Mouse (Mus musculus): ENCODE results near the gene Six2. TPM values are rescaled to one million over a fixed set of nuclear protein-coding genes. Genes with fewer than 3 reads are reported as not detected.

Six2 gene
- polyA plus RNA-seq, 1 experiment from 2014 or later = 0.05 TPM

DNA sequence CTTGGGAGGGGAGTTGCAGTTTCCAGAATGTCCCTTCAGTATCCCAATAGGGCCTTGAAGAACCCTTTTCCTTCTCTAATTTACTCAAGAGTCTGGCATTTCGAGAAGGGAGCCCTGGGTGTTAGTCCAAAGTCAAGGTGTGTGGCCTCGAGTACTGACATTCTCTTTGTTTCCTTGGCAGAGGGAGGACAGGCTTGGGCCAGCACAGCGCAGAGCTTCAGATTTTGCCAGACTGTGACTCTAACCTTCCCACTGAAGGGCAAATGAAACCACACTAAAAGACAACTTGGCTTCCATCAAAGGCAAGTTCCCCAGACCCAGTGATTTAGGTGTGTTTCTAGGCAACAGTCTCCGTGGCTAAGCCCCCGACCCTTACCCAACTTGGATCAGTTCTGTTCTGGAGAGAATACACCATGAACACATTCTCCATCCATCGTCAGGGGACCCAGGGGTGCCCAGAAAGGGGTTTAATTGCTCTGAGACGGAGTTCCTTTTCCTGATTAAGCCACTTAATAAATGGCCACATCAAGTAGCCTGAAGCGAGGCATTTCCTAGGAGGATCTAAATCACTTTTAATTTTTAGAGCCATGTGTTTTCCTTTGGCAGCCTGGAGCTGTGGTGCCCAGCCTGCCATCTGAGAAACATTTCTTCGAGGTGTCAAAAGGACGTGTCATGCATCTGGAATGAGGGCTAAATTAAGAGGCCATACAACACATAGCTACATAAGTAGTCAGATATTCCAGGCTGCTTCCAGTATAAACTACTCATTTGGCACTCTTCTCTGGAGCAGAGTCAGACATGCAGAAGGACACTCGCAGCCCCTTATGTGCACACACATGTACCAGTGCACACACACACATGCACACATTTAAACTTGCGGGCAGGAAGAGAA, 16.5 kb upstream of the Six2 start:
- no peak for TF ChIP-seq CTCF (IDR thresholded peaks at IDR 0.05; ENCODE audit: low read depth)
- Histone ChIP-seq H3K9ac (ENCODE audit: low read depth, low read length) (no peak overlapping the region), H3K36me3 (ENCODE audit: control insufficient read depth, insufficient read depth) (no peaks in the 10 kb centered on the region), H3K27ac (ENCODE audit: low read depth, low read length) (no peak overlapping the region), H3K4me2 (replicated peaks; ENCODE audit: low read depth) (no peak overlapping the region), H3K9me3 (ENCODE audit: control insufficient read depth) (no peaks in the 10 kb centered on the region), H3K4me1 (replicated peaks; ENCODE audit: control insufficient read depth, insufficient read depth, low read length) (no peaks in the 10 kb centered on the region), H3K4me3 (ENCODE audit: low read depth, low read length) (no peak overlapping the region), H3K27me3 (replicated peaks; ENCODE audit: control insufficient read depth, insufficient read depth, low read length) (no peaks in the 10 kb centered on the region)
- no peak for ATAC-seq
- 69% methylated on average over 12 of the region's 12 CpGs for WGBS

DNA sequence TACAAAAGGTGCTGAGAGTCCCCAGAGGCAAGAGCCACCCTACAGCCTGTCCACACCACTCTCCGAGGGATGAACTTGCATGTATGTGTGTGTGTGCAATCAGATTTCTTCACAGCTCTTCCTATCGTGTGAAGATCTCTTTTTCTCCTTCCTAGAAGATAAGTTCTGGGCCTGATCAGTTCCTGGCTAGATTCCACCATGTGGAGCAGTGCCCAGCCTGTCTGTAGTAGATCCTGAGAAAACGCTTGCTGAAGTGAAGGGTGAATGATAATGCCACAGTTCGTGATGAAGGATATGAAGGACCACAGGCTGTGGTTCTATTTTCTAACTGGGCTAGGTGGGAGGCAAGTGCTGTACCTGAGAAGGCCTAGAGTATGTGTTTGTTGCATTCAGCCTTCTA, 12.0 kb upstream of the Six2 start:
- no peak overlapping the region for H3K27ac ChIP-seq (ENCODE audit: low read depth, low read length)
- no peak for ATAC-seq
- no peak for TF ChIP-seq CTCF (IDR thresholded peaks at IDR 0.05; ENCODE audit: low read depth)
- no peak overlapping the region for H3K4me3 ChIP-seq (ENCODE audit: low read depth, low read length)
- no peak overlapping the region for H3K4me2 ChIP-seq (replicated peaks; ENCODE audit: low read depth)
- peaks cover 22% of the 10 kb centered on the region for H3K27me3 ChIP-seq (replicated peaks; ENCODE audit: control insufficient read depth, insufficient read depth, low read length)
- 62% methylated on average over 4 of the region's 4 CpGs for WGBS
- no peak overlapping the region for H3K9ac ChIP-seq (ENCODE audit: low read depth, low read length)
- H3K36me3 ChIP-seq (ENCODE audit: control insufficient read depth, insufficient read depth) = no peaks in the 10 kb centered on the region
- H3K9me3 ChIP-seq (ENCODE audit: control insufficient read depth) = no peaks in the 10 kb centered on the region
- H3K4me1 ChIP-seq (replicated peaks; ENCODE audit: control insufficient read depth, insufficient read depth, low read length) = no peaks in the 10 kb centered on the region

DNA sequence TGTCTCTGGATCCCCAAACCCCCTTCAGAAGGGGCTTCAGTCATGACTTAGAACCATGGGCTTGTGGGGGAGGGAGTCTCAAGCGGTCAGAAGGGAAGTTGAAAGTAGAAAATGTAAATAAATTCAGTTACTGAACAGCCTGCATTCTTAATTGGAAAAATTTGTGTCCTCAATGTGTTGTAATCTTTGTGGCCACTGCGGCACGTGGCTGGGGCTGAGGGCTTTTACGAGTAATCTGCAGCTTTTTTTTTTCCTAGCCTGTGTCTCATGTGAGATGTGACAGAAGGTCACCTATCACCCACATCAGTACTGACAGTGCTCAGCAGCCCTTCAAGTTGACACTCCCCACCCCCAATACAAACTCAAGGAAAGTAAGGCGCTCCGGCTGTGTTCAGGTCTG, 10.6 kb upstream of the Six2 start:
- Histone ChIP-seq H3K9me3 (ENCODE audit: control insufficient read depth) (no peaks in the 10 kb centered on the region), H3K27me3 (replicated peaks; ENCODE audit: control insufficient read depth, insufficient read depth, low read length) (peaks cover 35% of the 10 kb centered on the region), H3K27ac (ENCODE audit: low read depth, low read length) (no peak overlapping the region), H3K4me1 (replicated peaks; ENCODE audit: control insufficient read depth, insufficient read depth, low read length) (no peaks in the 10 kb centered on the region), H3K4me3 (ENCODE audit: low read depth, low read length) (no peak overlapping the region), H3K4me2 (replicated peaks; ENCODE audit: low read depth) (no peak overlapping the region), H3K36me3 (ENCODE audit: control insufficient read depth, insufficient read depth) (no peaks in the 10 kb centered on the region), H3K9ac (ENCODE audit: low read depth, low read length) (no peak overlapping the region)
- TF ChIP-seq CTCF (IDR thresholded peaks at IDR 0.05; ENCODE audit: low read depth) = no peak
- no peak for ATAC-seq
- WGBS = 54% methylated on average over 6 of the region's 6 CpGs

DNA sequence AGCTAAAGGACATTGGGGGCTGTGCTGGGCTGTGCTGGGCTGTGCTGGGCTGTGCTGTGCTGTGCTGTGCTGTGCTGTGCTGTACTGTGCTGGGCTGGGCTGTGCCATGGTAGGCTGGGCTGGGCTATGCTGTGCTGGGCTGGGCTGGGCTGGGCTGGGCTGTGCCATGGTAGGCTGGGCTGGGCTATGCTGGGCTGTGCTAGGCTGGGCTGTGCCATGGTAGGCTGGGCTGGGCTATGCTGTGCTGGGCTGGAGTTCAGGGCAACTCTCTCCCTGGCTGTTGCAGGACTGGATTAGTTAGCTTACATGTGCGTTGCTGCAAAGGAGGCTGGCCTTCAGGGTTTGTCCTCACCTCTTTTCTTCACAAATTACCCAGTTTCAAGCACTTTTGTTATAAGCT, 9.9 kb upstream of the Six2 start:
- WGBS = 92% methylated on average over 1 of the region's 1 CpGs

DNA sequence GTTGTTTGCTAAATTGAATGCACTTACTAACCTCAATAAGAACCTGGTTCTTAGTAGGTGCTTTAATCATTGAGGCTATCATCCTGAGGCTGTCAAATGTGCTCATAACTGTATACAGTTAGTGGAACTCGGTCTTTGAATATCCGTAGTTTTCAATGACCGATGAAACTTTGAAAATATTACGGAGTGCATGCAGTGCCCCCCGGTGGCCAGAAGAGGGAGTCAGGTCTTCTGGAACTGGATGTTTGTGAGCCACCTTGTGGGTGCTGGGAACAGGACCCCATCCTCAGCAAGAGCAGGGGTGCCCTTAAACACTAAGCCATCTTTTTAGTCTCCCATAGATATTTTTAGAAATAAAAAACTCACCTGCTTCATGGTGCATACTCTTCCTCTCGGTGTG, 6.4 kb upstream of the Six2 start:
- H3K4me2 ChIP-seq (replicated peaks; ENCODE audit: low read depth) = no peak overlapping the region
- no peaks in the 10 kb centered on the region for H3K4me1 ChIP-seq (replicated peaks; ENCODE audit: control insufficient read depth, insufficient read depth, low read length)
- no peak overlapping the region for H3K27ac ChIP-seq (ENCODE audit: low read depth, low read length)
- no peak for ATAC-seq
- H3K27me3 ChIP-seq (replicated peaks; ENCODE audit: control insufficient read depth, insufficient read depth, low read length) = peaks cover 77% of the 10 kb centered on the region
- no peaks in the 10 kb centered on the region for H3K9me3 ChIP-seq (ENCODE audit: control insufficient read depth)
- H3K36me3 ChIP-seq (ENCODE audit: control insufficient read depth, insufficient read depth) = no peaks in the 10 kb centered on the region
- 86% methylated on average over 6 of the region's 6 CpGs for WGBS
- H3K9ac ChIP-seq (ENCODE audit: low read depth, low read length) = no peak overlapping the region
- TF ChIP-seq CTCF (IDR thresholded peaks at IDR 0.05; ENCODE audit: low read depth) = peak; percentile 45
- H3K4me3 ChIP-seq (ENCODE audit: low read depth, low read length) = no peak overlapping the region

More for the DNA sequence above, 9.9 kb upstream of the Six2 start:
- Histone ChIP-seq H3K27ac (ENCODE audit: low read depth, low read length) (no peak overlapping the region), H3K4me2 (replicated peaks; ENCODE audit: low read depth) (no peak overlapping the region), H3K9me3 (ENCODE audit: control insufficient read depth) (no peaks in the 10 kb centered on the region), H3K4me3 (ENCODE audit: low read depth, low read length) (no peak overlapping the region), H3K9ac (ENCODE audit: low read depth, low read length) (no peak overlapping the region), H3K4me1 (replicated peaks; ENCODE audit: control insufficient read depth, insufficient read depth, low read length) (no peaks in the 10 kb centered on the region), H3K36me3 (ENCODE audit: control insufficient read depth, insufficient read depth) (no peaks in the 10 kb centered on the region), H3K27me3 (replicated peaks; ENCODE audit: control insufficient read depth, insufficient read depth, low read length) (peaks cover 42% of the 10 kb centered on the region)
- no peak for TF ChIP-seq CTCF (IDR thresholded peaks at IDR 0.05; ENCODE audit: low read depth)
- no peak for ATAC-seq

DNA sequence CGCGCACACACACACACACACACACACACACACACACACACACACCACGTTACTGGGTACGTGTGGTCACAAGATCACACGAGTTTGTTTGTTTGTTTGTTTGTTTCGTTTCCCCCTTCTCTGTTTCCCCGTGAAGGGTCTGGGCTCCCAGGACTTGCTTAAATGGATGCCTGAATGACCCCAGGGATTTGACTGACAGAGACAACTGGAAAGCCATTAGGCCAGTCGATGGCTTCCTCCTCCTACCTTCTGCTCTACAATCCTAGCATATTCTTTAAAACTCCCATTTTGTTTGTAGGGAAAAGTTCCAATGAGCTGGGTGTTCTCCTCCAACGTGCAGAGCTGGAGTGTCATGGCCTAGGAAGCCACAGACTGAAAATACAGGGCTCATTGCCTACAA, 5.0 kb upstream of the Six2 start:
- H3K36me3 ChIP-seq (ENCODE audit: control insufficient read depth, insufficient read depth) = no peaks in the 10 kb centered on the region
- no peak overlapping the region for H3K9ac ChIP-seq (ENCODE audit: low read depth, low read length)
- H3K4me3 ChIP-seq (ENCODE audit: low read depth, low read length) = no peak overlapping the region
- H3K9me3 ChIP-seq (ENCODE audit: control insufficient read depth) = no peaks in the 10 kb centered on the region
- 7% methylated on average over 9 of the region's 9 CpGs for WGBS
- ATAC-seq = no peak
- no peak for TF ChIP-seq CTCF (IDR thresholded peaks at IDR 0.05; ENCODE audit: low read depth)
- H3K4me2 ChIP-seq (replicated peaks; ENCODE audit: low read depth) = no peak overlapping the region
- peaks cover 91% of the 10 kb centered on the region for H3K27me3 ChIP-seq (replicated peaks; ENCODE audit: control insufficient read depth, insufficient read depth, low read length)
- H3K27ac ChIP-seq (ENCODE audit: low read depth, low read length) = no peak overlapping the region
- H3K4me1 ChIP-seq (replicated peaks; ENCODE audit: control insufficient read depth, insufficient read depth, low read length) = 0 out of 2 replicates have a peak, but pooled peaks cover 2% of the 10 kb centered on the region
